Mouse (Mus musculus) macrophage (primary cell): ENCODE data around the gene Gemin7. TPM values are rescaled to one million over a fixed set of nuclear protein-coding genes. Genes with fewer than 3 reads are reported as not detected.
A peak's percentile ranks its signal among the peaks of the same experiment; 100 is the strongest.
"Not testable (repeated sequence)": the region's sequence is repeated elsewhere in the genome, so short reads cannot be mapped to it uniquely, and the experiment has no call there.

Source experiments
- H3K27ac ChIP-seq: fragments of 350-480 bp; formaldehyde crosslinking; 2 replicates; pipeline ENCODE4 v1.9.0; 2021
- H3K36me3 ChIP-seq: fragments of 350-480 bp; formaldehyde crosslinking; 2 replicates; pipeline ENCODE4 v1.9.0; 2021; ENCODE audit errors: inconsistent target
- H3K4me3 ChIP-seq: fragments of 350-480 bp; formaldehyde crosslinking; 2 replicates; pipeline ENCODE4 v1.9.0; 2021; ENCODE audit errors: inconsistent target
- H3K79me2 ChIP-seq: fragments of 350-480 bp; formaldehyde crosslinking; 2 replicates; pipeline ENCODE4 v1.9.0; 2021; ENCODE audit errors: inconsistent target
- WGBS: methylation state at CpG from one replicate; pipeline ENCODE4 v1.1.7; 2026; ENCODE audit warnings: inconsistent platforms; ENCODE audit not compliant: missing documents; 5-methylcytosine and 5-hydroxymethylcytosine counted together
- polyA plus RNA-seq: library from polyadenylated mRNA; stranded (reverse); fragments of 250-400 nt; gene quantifications from 3 replicates; pipeline ENCODE4 v1.2.4, GENCODE M21; 2018; ENCODE audit warnings: inconsistent platforms
- total RNA-seq, 78 experiments: library from RNA; depleted of rRNA; stranded (reverse); fragments of 250-400 nt; gene quantifications; 1 replicate in 9 of 78; 2 replicates in 24 of 78; 3 replicates in 43 of 78; 4 replicates in 2 of 78; pipeline ENCODE4 v1.2.4; 2018; ENCODE audit warnings: inconsistent platforms in 56 of 78

Gemin7 gene
- total RNA-seq (2018; cell fraction: chromatin; rRNA removed): 10 to 100 TPM in 10 of 26 experiments, 1 to 10 TPM in 16; 3.2 to 19.6 (median 8.9) TPM
- 10 to 100 TPM; 35.9 to 57.6 (median 43.0) TPM for total RNA-seq (2018; cell fraction: cytosol; rRNA removed)
- 10 to 100 TPM in 23 of 26 experiments, 1 to 10 TPM in 3; 9.0 to 31.5 (median 19.9) TPM for total RNA-seq (2018; cell fraction: nucleus; rRNA removed)
- 16.9 to 46.6 TPM (median 40.7 TPM) in 3 replicates for polyA plus RNA-seq

GRCm38 (mm10) chr7:19577141-19577852 is at the start of gene Gemin7, which contains the start of gene Zfp296:
Gene Gemin7 (minus strand): TSS chr7:19577595.
Gene Zfp296 (plus strand): TSS chr7:19577287.
- peaks cover 8% of the 10 kb centered on the region; the same call in 1 of the 2 replicates for H3K36me3 ChIP-seq
- peak within 1 kb of the TSS; percentile 14; the same call in 1 of the 2 replicates for H3K4me3 ChIP-seq
- WGBS: 2% methylated on average over 48 of the region's 56 CpGs
- H3K79me2 ChIP-seq: peaks cover 7% of the 10 kb centered on the region
- H3K27ac ChIP-seq: no peak within 1 kb of the TSS

DNA sequence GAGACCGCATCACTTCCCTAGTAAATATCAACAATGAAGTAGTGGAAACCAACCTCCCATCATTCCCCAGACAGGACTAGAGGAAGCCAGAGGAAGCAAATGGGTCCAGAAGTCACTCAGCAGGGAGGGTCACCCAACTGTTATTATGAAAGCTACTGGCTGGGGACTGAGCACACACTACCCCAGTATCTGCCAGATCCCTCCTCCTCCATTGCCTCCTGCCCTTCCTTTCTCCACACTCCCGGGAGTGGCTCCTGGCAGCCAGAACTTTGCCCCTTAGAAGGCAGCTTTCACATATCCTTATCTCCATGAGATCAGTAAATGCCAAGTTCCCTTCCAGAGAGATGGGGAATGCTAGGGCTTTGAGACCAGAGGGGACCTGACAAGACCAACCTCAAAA is 46.0 kb upstream of the Gemin7 start:
- H3K4me3 ChIP-seq: no peak overlapping the region
- H3K79me2 ChIP-seq: peaks cover 4% of the 10 kb centered on the region; the same call in 1 of the 2 replicates
- H3K27ac ChIP-seq: no peak overlapping the region
- peaks cover 36% of the 10 kb centered on the region for H3K36me3 ChIP-seq
- WGBS: 77% methylated on average over 2 of the region's 2 CpGs

DNA sequence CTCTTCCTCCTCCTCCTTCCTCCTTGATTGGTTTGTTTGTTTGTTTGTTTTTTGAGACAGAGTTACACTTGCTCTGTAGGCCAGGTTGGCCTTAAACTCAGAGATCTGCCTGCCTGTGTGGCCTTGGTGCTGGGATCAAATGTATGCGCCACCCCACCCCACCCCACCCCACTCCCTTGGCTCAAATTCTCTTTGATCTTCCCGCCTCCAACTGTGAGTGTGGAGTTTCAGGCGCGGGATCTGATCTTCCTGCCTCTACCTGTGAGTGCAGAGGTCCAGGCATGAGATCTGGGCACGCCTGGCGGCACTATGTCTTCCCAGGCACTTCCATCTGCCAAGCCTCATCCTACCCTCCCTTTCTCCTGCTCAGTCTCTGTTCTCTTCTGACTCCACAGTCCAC is 44.8 kb upstream of the Gemin7 start:
- WGBS: 88% methylated on average over 6 of the region's 6 CpGs
- no peak overlapping the region for H3K4me3 ChIP-seq
- peaks cover 46% of the 10 kb centered on the region for H3K36me3 ChIP-seq
- H3K27ac ChIP-seq: no peak overlapping the region
- H3K79me2 ChIP-seq: no peaks in the 10 kb centered on the region

DNA sequence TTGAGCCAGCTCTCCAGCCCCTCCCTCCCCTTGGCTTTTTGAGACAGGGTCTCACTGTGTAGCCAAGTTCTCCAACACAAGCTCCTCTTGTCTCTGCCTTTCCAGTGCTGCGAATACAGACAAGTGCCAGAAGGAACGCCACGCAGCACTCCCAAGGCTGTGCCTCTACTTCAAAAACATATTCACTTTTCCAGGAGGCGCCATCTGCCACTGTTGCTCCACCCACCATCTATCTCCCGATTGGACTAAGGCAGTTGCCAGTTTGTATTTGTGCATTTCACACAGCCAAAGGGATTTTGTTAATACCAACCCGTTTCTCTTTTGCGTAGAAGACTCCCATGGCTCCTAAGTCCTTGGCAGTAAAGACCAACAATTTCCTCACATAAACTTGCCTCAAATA is 43.4 kb upstream of the Gemin7 start:
- no peaks in the 10 kb centered on the region for H3K79me2 ChIP-seq
- no peak overlapping the region for H3K27ac ChIP-seq
- WGBS: 94% methylated on average over 7 of the region's 7 CpGs
- H3K4me3 ChIP-seq: no peak overlapping the region
- H3K36me3 ChIP-seq: peaks cover 56% of the 10 kb centered on the region

- 27% methylated on average over 24 of the region's 35 CpGs for WGBS
- Histone ChIP-seq H3K27ac (no peak overlapping the region), H3K79me2 (no peaks in the 10 kb centered on the region), H3K4me3 (no peak overlapping the region), H3K36me3 (peaks cover 70% of the 10 kb centered on the region)
Measured at GRCm38 (mm10) chr7:19619004-19619801, 41.8 kb upstream of the Gemin7 start.

DNA sequence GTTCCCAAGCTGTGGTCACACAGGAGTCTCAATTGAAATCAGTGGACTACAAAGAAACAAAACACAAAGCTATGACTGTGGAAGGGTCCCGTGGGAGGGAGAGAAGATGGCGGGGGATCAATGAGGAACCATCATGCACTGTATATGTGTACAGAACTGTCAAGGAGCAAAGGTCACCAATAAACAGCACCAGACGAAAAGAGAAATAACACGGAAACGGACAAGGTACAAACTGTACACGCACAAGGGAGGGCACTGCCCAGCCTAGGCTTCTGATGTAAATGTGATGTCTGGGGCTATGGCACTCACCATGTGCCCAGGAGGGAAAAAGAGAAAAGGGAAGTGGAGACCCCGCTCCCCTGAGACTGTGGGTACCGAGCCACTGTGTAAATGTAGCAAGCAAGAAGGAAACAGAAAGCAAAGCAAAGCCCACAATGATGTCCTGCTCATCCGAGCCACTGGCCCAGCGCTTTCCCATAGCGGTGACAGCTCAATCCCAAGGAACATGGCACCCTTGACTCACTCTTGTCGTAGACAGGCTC is 37.7 kb upstream of the Gemin7 start:
- H3K4me3 ChIP-seq: no peak overlapping the region
- H3K79me2 ChIP-seq: no peaks in the 10 kb centered on the region
- WGBS: 74% methylated on average over 12 of the region's 12 CpGs
- H3K27ac ChIP-seq: no peak overlapping the region
- peaks cover 83% of the 10 kb centered on the region for H3K36me3 ChIP-seq

DNA sequence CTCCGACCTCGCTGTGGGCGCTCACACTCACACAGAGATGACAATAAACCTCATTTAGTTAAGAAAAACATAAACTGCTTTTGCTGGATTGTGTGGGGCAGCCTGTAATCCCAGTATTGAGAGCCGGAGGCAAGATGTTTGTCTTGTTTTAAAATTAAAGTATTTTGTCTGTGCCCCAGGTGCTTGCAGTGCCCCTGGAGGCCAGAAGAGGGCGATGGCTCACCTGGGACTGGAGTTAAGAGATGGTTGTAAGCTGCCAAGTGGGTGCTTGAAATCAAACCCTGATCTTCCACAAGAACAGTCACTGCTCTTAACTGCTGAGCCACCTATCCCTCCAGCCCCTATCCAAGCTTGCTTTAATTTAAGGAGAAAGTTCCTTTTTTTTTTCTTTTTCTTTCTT is 33.6 kb upstream of the Gemin7 start:
- H3K79me2 ChIP-seq: no peaks in the 10 kb centered on the region
- no peak overlapping the region for H3K27ac ChIP-seq
- WGBS: 88% methylated on average over 5 of the region's 5 CpGs
- H3K36me3 ChIP-seq: peaks cover 82% of the 10 kb centered on the region
- no peak overlapping the region for H3K4me3 ChIP-seq

DNA sequence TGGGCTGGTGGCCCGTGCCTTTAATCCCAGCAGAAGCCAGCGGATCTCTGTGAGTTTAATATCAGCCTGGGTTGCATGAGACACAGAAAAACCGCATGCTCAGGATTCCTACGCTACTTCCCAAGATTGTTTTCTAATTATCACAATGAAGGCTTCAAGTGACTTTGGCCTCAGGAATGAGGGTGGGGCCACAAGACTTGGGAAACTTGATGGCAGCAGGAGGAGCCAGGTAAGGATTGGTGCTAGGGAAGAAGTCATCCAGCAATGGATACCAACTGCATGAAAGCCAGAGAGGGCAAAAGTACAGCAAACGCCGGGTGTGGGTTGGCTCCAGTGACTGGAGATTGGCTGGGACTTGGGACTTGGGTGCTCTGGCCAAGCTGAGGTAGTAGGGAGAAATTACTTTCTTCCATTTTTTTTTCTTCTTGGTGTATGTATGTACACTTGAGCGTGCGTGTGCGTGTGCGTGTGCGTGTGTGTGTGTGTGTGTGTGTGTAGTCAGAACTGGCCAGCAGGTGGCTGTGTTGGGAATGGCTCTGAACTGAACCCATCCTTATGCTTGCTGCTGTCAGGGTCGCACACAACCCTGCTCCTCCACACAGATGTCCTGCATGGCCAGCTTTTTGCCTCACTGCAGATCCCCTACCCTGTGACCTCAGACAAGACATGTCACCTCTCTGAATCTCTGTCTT is 32.4 kb upstream of the Gemin7 start:
- WGBS: 92% methylated on average over 12 of the region's 12 CpGs
- Histone ChIP-seq H3K4me3 (no peak overlapping the region), H3K36me3 (peaks cover 70% of the 10 kb centered on the region), H3K79me2 (no peaks in the 10 kb centered on the region), H3K27ac (no peak overlapping the region)

- H3K36me3 ChIP-seq: peaks cover 46% of the 10 kb centered on the region
- WGBS: 88% methylated on average over 5 of the region's 5 CpGs
- peaks cover 18% of the 10 kb centered on the region for H3K79me2 ChIP-seq
- no peak overlapping the region for H3K4me3 ChIP-seq
- no peak overlapping the region for H3K27ac ChIP-seq
Measured at GRCm38 (mm10) chr7:19607291-19607690, 29.9 kb upstream of the Gemin7 start.

DNA sequence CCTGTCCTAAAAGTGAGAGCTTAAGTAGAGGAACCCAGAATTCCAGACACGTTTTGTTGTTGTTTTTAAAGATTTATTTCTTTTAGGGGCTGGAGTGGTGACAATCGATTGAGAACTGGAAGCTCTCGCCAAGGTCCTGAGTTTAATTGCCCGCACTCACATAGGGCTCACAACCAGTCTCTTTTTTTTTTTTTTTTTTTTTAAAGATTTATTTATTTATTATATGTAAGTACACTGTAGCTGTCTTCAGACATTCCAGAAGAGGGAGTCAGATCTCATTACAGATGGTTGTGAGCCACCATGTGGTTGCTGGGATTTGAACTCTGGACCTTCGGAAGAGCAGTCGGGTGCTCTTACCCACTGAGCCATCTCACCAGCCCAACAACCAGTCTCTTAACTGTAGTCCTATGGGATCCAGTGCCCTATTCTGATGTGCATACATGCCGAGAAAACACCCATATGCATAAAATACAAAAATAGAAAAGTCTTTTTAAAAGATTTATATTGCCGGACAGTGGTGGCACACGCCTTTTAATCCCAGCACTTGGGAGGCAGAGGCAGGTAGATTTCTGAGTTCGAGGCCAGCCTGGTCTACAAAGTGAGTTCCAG is 27.3 kb upstream of the Gemin7 start:
- WGBS: 46% methylated on average over 7 of the region's 10 CpGs
- H3K79me2 ChIP-seq: peaks cover 43% of the 10 kb centered on the region
- peaks cover 20% of the 10 kb centered on the region; the same call in 1 of the 2 replicates for H3K36me3 ChIP-seq
- H3K4me3 ChIP-seq: not testable (repeated sequence)
- peak overlapping the region; percentile 32; the same call in 1 of the 2 replicates for H3K27ac ChIP-seq

- peaks cover 22% of the 10 kb centered on the region; the same call in 1 of the 2 replicates for H3K36me3 ChIP-seq
- peaks cover 50% of the 10 kb centered on the region for H3K79me2 ChIP-seq
- peak within 1 kb of the TSS; percentile 91 for H3K4me3 ChIP-seq
- 1% methylated on average over 57 of the region's 57 CpGs for whole genome bisulfite sequencing
- H3K27ac ChIP-seq: peak within 1 kb of the TSS; percentile 67
Measured at GRCm38 (mm10) chr7:19603849-19604605, 26.6 kb upstream of the Gemin7 start, which contains the start of gene Clasrp. Gene Clasrp (minus strand): TSS chr7:19604486.

GRCm38 (mm10) chr7:19603055-19603454 is 25.7 kb upstream of the Gemin7 start:
- WGBS: 79% methylated on average over 12 of the region's 12 CpGs
- H3K4me3 ChIP-seq: peak overlapping the region; percentile 91

DNA sequence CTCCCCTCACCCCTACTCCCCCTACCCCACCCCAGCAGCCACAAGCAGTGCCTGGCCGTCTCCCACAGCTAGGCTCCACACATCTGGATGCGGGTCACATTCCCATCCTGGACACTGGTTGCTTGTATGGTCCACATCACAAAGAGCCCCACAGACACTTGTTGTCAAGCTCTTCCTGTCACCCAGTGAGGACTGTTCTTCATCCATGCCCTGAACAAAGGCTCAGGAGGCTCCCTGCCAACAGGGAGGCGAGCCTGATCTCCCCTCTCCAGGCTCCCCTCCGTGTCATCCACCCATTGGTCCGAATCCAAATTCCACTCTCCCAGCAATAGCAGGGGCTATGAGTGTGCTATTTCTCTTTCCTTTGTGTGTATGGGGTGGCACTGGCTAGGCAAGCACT is 23.2 kb upstream of the Gemin7 start:
- 39% methylated on average over 3 of the region's 5 CpGs for WGBS
- H3K4me3 ChIP-seq: no peak overlapping the region
- peak overlapping the region; percentile 53 for H3K27ac ChIP-seq
- peaks cover 84% of the 10 kb centered on the region for H3K79me2 ChIP-seq
- peaks cover 24% of the 10 kb centered on the region; the same call in 1 of the 2 replicates for H3K36me3 ChIP-seq

More at GRCm38 (mm10) chr7:19603055-19603454, 25.7 kb upstream of the Gemin7 start:
- Histone ChIP-seq H3K36me3 (peaks cover 31% of the 10 kb centered on the region; the same call in 1 of the 2 replicates), H3K27ac (no peak overlapping the region), H3K79me2 (peaks cover 59% of the 10 kb centered on the region)
